Mouse (Mus musculus) CH12.LX (cell line): ENCODE results near the gene Gm49380.

Experiments
- CTCF ChIP-seq, 2 experiments: IDR thresholded peaks in 1 of 2; conservative IDR thresholded peaks in 1 of 2; 2 replicates each; pipeline ENCODE4 v1.5.1; 2011 to 2012; ENCODE audit warnings: low read depth in 2 of 2, low read length in 2 of 2, improper control_type of control experiment in 1 of 2, inconsistent platforms in 1 of 2, mild to moderate bottlenecking in 1 of 2, moderate library complexity in 1 of 2
- EP300 ChIP-seq: IDR thresholded peaks from 2 replicates; pipeline ENCODE4 v1.6.1; 2011; ENCODE audit warnings: low read length, improper control_type of control experiment
- HCFC1 ChIP-seq: IDR thresholded peaks from 2 replicates; pipeline ENCODE4 v1.6.1; 2012; ENCODE audit warnings: low read depth, mild to moderate bottlenecking, inconsistent platforms, low read length, improper control_type of control experiment
- MAFK ChIP-seq: IDR thresholded peaks from 2 replicates; pipeline ENCODE4 v1.6.1; 2011; ENCODE audit warnings: low read length, improper control_type of control experiment; ENCODE audit not compliant: insufficient replicate concordance
- MAX ChIP-seq: IDR thresholded peaks from 2 replicates; pipeline ENCODE4 v1.6.1; 2011; ENCODE audit warnings: low read length, improper control_type of control experiment
- POLR2A ChIP-seq: IDR thresholded peaks from 2 replicates; pipeline ENCODE4 v1.6.1; 2011; ENCODE audit warnings: low read depth, mild to moderate bottlenecking, improper control_type of control experiment, low read length
- RAD21 ChIP-seq: IDR thresholded peaks from 2 replicates; pipeline ENCODE4 v1.6.1; 2011; ENCODE audit warnings: low read depth, mild to moderate bottlenecking, low read length, improper control_type of control experiment, moderate library complexity
- SMC3 ChIP-seq: IDR thresholded peaks from 2 replicates; pipeline ENCODE4 v1.6.1; 2011; ENCODE audit warnings: low read depth, low read length, improper control_type of control experiment
- TBP ChIP-seq: conservative IDR thresholded peaks from 2 replicates; pipeline ENCODE4 v1.6.1; 2011; ENCODE audit warnings: low read depth, low read length, improper control_type of control experiment
- UBTF ChIP-seq: IDR thresholded peaks from 2 replicates; pipeline ENCODE4 v1.6.1; 2012; ENCODE audit warnings: low read depth, mild to moderate bottlenecking, inconsistent platforms, low read length, improper control_type of control experiment, moderate library complexity
- ZC3H11A ChIP-seq: IDR thresholded peaks from 2 replicates; pipeline ENCODE4 v1.6.1; 2012; ENCODE audit warnings: low read depth, mild to moderate bottlenecking, inconsistent platforms, low read length, improper control_type of control experiment
- ZMIZ1 ChIP-seq: IDR thresholded peaks from 2 replicates; pipeline ENCODE4 v1.6.1; 2012; ENCODE audit warnings: low read depth, mild to moderate bottlenecking, inconsistent platforms, low read length, improper control_type of control experiment

DNA sequence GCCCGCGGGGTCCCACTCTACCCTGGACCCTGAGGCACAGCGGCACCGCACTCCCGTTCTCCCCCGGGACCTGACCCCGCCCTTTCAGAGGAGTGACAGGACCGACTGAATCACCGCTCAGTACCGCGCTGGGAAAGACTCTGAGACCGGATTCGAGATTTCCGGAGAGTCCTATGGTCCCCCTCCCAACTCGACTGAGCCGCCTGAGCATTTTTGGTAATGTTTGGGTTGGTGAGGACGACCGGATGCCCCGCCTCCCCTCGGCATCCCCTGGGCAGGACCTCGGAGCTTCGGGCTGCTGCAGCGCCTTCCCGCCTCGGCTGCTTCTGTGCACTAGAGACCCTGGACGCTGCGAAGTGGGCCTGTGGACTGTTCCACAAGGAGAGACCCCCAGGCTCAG lies 16.7 kb upstream of the Gm49380 start:
- no peak for TF ChIP-seq POLR2A
- no peak for TF ChIP-seq EP300
- no peak for TF ChIP-seq CTCF (conservative IDR thresholded peaks at IDR 0.05 in 1 of 2, IDR thresholded peaks at IDR 0.05 in 1 of 2; ENCODE audit: low read depth in 2 of 2, low read length in 2 of 2)
- no peak for TF ChIP-seq ZC3H11A
- peak; percentile 42; the same call in 1 of the 2 replicates for TF ChIP-seq MAX
- peak; percentile 53; the same call in 1 of the 2 replicates for TF ChIP-seq UBTF
- TF ChIP-seq SMC3 = no peak
- TF ChIP-seq MAFK = no peak
- TF ChIP-seq ZMIZ1 = no peak
- TF ChIP-seq TBP = no peak
- TF ChIP-seq RAD21 = no peak
- TF ChIP-seq HCFC1 = no peak
